Mouse (Mus musculus): ENCODE measurements around the gene 1110059E24Rik. TPM values are rescaled to one million over a fixed set of nuclear protein-coding genes. Genes with fewer than 3 reads are reported as not detected.
"Not testable (repeated sequence)": the region's sequence is repeated elsewhere in the genome, so short reads cannot be mapped to it uniquely, and the experiment has no call there.

The 1110059E24Rik gene
- polyA plus RNA-seq, 1 experiment from 2014 or later = 71.5 TPM

DNA sequence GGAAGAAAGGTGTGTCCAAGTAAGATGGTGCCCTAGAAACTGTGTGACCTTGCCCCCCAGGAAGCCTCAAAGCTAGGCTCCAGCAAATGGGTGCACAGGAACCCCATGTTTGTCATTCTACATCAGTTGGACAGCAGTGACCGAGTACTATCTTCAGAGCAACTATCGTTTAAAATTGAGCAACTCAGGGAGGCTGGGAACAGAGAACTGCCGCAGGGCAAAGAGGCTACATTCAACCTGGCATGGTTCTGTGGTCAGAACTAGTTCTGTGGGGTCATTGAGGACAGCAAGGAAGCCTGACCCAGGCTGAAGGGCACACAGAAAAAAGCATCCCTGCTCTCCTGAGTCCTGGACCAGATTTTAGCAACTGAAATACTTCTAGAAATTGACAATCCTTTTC lies 37.0 kb downstream of the 1110059E24Rik start:
- H3K36me3 ChIP-seq (replicated peaks) = no peaks in the 10 kb centered on the region; the same call in 1 of the 2 replicates
- no peak overlapping the region for H3K4me3 ChIP-seq
- H3K27me3 ChIP-seq (replicated peaks; ENCODE audit: low read depth, poor library complexity, severe bottlenecking) = no peaks in the 10 kb centered on the region
- no peak overlapping the region for H3K27ac ChIP-seq (replicated peaks)
- WGBS = 95% methylated on average over 3 of the region's 3 CpGs
- H3K4me1 ChIP-seq = no peaks in the 10 kb centered on the region
- DNase-seq (ENCODE audit: low spot score) = no peak
- H3K9me3 ChIP-seq = no peaks in the 10 kb centered on the region

DNA sequence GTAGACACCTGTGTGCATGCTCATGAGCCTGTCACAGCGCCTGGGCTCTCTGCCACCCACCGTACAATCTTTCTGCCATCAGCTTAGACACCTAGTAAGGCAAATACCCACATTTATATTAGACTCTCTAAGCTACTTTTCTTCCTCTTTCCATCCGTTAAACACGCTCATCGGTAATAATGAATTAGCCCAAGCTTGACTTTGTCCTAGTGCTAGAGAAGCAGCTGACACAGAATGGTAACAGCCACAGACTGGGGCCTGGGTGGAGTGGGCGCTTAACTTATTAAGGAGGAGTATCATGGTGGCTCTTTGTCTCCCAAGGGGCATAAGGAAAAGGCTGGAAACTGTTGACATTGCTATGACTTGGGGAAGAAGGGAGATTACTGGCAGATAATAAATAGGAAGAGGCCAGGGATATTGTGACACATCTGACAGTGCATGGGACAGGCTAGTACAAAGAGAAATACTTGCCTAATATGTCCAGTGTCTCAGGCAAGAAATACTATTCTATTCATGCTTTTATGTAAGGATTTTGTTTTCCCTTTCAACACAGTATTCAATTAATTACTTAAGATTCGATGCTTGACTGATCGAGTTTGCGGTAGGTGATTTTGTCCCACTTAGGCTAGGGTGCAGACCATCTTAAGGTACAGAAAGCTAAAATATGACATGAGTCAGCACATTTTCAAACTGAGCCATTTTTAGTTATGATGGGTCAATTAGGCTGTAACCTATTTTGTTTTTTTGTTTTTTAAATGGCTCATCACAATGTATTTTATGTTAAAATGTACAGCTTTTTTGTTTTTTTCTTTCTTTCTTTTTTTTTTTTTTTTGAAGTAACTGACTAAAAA lies 40.8 kb downstream of the 1110059E24Rik start:
- Histone ChIP-seq H3K27me3 (replicated peaks; ENCODE audit: low read depth, poor library complexity, severe bottlenecking) (no peaks in the 10 kb centered on the region), H3K9me3 (no peaks in the 10 kb centered on the region), H3K27ac (replicated peaks) (no peak overlapping the region), H3K4me1 (0 out of 2 replicates have a peak, but pooled peaks cover 3% of the 10 kb centered on the region), H3K4me3 (no peak overlapping the region), H3K36me3 (replicated peaks) (no peaks in the 10 kb centered on the region)
- DNase-seq (ENCODE audit: low spot score) = no peak
- WGBS = 86% methylated on average over 9 of the region's 9 CpGs

DNA sequence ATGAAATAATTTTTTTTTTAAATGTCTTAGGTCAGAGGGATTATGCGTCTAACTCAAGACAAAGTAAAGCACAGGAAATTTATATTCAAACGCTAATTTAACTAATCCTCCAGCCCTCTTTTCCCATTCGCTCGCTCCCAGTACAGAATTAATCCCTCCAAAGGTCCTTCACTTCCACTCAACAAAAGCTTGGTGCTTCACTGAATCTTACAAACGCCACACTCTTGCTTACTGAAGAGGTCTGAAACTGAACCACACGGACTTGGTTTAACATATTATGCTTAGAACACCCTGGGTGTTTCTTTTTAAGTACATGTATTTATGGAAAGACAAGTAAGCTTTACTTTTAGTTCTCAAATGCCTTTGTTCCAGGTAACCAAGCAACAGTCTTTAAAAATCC lies 41.5 kb downstream of the 1110059E24Rik start:
- no peaks in the 10 kb centered on the region for H3K9me3 ChIP-seq
- 47% methylated on average over 6 of the region's 6 CpGs for WGBS
- H3K4me3 ChIP-seq = no peak overlapping the region
- H3K27me3 ChIP-seq (replicated peaks; ENCODE audit: low read depth, poor library complexity, severe bottlenecking) = no peaks in the 10 kb centered on the region
- H3K27ac ChIP-seq (replicated peaks) = no peak overlapping the region
- no peaks in the 10 kb centered on the region for H3K36me3 ChIP-seq (replicated peaks)
- H3K4me1 ChIP-seq = 0 out of 2 replicates have a peak, but pooled peaks cover 3% of the 10 kb centered on the region
- no peak for DNase-seq (ENCODE audit: low spot score)

DNA sequence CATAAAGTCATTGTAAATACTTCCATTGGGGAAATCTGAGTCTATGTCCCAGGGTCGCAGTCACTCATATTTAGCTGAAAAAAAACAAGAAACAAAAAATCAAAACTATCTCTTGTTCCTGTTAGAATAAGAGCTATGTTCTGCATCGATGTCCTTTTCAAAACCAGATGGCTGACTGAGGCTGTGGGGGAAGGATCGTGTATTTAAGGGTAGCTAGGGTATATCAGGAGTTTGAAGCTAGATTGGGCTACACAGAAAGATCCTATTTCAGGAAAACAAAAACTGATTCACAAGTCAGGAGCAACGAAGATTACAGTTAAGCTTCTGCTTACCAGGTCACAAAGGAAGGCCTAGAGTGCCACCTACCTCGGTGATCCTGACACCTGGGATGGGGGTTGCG lies 42.5 kb downstream of the 1110059E24Rik start:
- no peak for DNase-seq (ENCODE audit: low spot score)
- H3K4me1 ChIP-seq = 0 out of 2 replicates have a peak, but pooled peaks cover 3% of the 10 kb centered on the region
- 76% methylated on average over 6 of the region's 6 CpGs for WGBS
- H3K27me3 ChIP-seq (replicated peaks; ENCODE audit: low read depth, poor library complexity, severe bottlenecking) = no peaks in the 10 kb centered on the region
- no peak overlapping the region for H3K27ac ChIP-seq (replicated peaks)
- H3K4me3 ChIP-seq = no peak overlapping the region
- no peaks in the 10 kb centered on the region for H3K36me3 ChIP-seq (replicated peaks)
- H3K9me3 ChIP-seq = no peaks in the 10 kb centered on the region

DNA sequence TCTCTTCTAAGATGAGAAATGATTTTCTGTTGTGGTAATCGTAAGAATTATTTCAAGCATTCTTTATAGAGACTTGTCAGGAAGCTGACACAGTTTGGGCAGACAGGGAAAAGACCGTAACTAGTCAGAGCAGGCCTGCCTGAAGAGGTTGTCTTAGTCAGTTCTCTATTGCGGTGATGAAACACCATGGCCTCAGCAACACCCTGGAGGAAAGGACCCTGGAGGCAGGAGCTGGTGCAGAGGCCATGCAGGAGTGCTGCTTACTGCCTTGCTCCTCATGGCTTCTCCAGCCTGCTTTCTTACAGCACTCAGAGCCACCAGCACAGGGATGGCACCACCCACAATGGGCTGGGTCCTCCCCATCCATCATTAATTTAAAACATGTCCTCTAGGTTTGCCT lies 47.5 kb downstream of the 1110059E24Rik start:
- Histone ChIP-seq H3K4me3 (no peak overlapping the region), H3K36me3 (replicated peaks) (0 out of 2 replicates have a peak, but pooled peaks cover 4% of the 10 kb centered on the region), H3K9me3 (0 out of 2 replicates have a peak, but pooled peaks cover 2% of the 10 kb centered on the region), H3K27ac (replicated peaks) (no peak overlapping the region), H3K27me3 (replicated peaks; ENCODE audit: low read depth, poor library complexity, severe bottlenecking) (no peaks in the 10 kb centered on the region), H3K4me1 (peaks cover 6% of the 10 kb centered on the region; the same call in 1 of the 2 replicates)
- 94% methylated on average over 3 of the region's 3 CpGs for WGBS
- no peak for DNase-seq (ENCODE audit: low spot score)

DNA sequence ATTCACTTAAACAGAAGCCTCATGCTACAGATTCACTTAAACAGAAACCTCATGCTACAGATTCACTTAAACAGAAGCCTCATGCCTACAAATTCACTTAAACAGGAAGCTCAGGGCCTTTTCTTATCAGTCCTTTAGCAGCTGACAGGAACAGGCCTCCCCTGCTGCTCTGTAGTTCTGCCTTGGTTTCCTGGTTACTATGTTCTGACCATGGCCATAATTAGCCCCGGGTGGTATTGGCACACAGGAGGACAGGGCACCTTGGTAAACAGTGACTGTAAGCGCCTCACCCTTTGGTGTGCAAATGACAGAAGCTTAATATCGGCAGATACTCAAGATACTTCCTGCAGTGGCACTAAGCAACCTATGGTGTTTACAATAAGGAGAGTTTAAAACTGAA lies 48.9 kb downstream of the 1110059E24Rik start:
- Histone ChIP-seq H3K27me3 (replicated peaks; ENCODE audit: low read depth, poor library complexity, severe bottlenecking) (no peaks in the 10 kb centered on the region), H3K27ac (replicated peaks) (no peak overlapping the region), H3K4me1 (peaks cover 13% of the 10 kb centered on the region), H3K36me3 (replicated peaks) (0 out of 2 replicates have a peak, but pooled peaks cover 4% of the 10 kb centered on the region), H3K9me3 (0 out of 2 replicates have a peak, but pooled peaks cover 2% of the 10 kb centered on the region), H3K4me3 (no peak overlapping the region)
- DNase-seq (ENCODE audit: low spot score) = no peak
- WGBS = 70% methylated on average over 3 of the region's 3 CpGs

DNA sequence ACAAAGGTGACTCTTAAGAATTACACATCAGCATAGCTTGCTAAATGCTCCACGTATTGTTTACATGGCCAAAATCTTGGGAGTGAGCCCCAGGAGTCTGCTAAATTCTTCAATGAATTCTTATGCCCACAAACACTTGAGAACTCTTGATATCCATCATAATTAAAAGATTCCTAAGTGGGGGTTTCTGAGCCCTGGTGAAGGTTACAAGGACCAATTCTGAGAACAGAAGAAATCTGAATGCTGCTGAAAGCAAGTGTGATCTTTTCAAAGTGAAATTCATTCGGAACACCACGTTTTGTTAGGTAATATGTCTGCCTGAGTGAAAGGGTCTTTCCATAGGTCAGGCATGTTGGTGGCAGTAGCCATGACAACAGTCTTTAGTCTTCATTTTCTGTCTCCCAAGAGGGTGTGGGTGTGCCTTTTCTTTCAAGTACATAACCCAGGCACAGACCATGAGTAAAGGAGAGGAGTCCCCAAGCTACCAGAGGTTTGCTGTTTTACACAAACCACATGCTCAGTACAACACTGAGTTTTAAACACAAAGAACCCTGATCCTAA lies 51.2 kb downstream of the 1110059E24Rik start:
- peak; percentile 28 for DNase-seq (ENCODE audit: low spot score)
- H3K27me3 ChIP-seq (replicated peaks; ENCODE audit: low read depth, poor library complexity, severe bottlenecking) = no peaks in the 10 kb centered on the region
- H3K4me1 ChIP-seq = peaks cover 13% of the 10 kb centered on the region
- H3K9me3 ChIP-seq = 0 out of 2 replicates have a peak, but pooled peaks cover 2% of the 10 kb centered on the region
- H3K4me3 ChIP-seq = no peak overlapping the region
- H3K27ac ChIP-seq (replicated peaks) = no peak overlapping the region
- WGBS = 60% methylated on average over 3 of the region's 3 CpGs
- H3K36me3 ChIP-seq (replicated peaks) = peaks cover 22% of the 10 kb centered on the region

DNA sequence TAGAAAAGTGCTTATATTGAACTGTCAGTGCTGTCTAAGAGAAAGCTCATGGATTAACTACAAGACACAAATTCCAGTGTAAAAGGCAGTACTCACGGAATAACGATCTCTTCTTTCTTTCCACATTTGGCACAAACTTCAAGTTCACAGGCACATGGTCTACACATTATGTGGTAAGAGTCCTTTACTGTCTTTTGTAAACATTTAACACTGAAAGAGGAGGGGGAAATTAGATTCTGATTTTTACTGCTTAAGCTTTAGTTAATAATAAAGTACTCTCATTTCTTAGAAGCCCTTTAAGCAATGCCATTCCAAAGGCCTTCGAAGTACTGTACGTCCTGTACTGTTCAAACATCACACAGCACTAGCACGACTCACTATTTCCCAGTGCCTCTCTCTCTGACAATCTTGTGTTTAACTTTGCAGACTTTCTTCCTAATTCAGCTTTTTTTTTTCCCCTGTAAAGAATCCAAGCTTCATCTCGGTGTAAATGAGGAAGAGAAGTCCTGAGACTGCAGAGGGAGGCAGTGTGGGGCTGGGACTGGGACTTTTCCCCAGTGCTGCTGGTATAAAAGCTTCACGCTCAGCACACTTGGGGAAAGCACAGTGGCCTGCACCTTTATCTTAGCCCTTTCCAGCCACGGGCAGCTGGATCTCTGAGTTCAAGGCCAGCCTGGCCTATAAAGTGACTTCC lies 54.0 kb downstream of the 1110059E24Rik start:
- H3K27ac ChIP-seq (replicated peaks) = 0 out of 2 replicates have a peak overlapping the region, but pooled peaks have one; percentile 14
- 85% methylated on average over 8 of the region's 8 CpGs for WGBS

DNA sequence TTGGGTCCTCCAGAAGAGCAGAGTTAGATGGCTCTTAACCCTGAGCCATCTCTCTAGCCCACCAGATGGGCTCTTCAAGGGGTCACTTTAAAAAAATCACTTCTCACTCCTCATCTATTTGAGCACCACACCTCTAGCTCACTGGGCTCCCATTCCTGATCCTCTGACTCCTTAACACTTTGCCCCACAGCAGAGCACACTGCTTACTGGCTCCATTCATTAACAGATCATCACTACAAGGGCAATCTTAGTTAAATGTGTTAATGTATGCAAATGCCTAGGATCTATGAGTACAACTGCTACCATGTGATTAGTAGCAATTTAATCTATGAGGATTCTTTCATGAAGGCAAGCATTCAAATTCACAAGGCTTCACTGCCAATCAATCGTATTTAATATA lies 58.1 kb downstream of the 1110059E24Rik start:
- no peak for DNase-seq (ENCODE audit: low spot score)
- Histone ChIP-seq H3K4me1 (peaks cover 7% of the 10 kb centered on the region), H3K36me3 (replicated peaks) (peaks cover 55% of the 10 kb centered on the region), H3K27ac (replicated peaks) (no peak overlapping the region), H3K9me3 (peaks cover 4% of the 10 kb centered on the region), H3K4me3 (no peak overlapping the region), H3K27me3 (replicated peaks; ENCODE audit: low read depth, poor library complexity, severe bottlenecking) (no peaks in the 10 kb centered on the region)
- WGBS = 91% methylated on average over 1 of the region's 1 CpGs

More for the DNA sequence above, 54.0 kb downstream of the 1110059E24Rik start:
- no peak for DNase-seq (ENCODE audit: low spot score)
- no peaks in the 10 kb centered on the region for H3K27me3 ChIP-seq (replicated peaks; ENCODE audit: low read depth, poor library complexity, severe bottlenecking)
- H3K36me3 ChIP-seq (replicated peaks) = peaks cover 42% of the 10 kb centered on the region
- peaks cover 13% of the 10 kb centered on the region for H3K4me1 ChIP-seq
- H3K4me3 ChIP-seq = no peak overlapping the region
- H3K9me3 ChIP-seq = peaks cover 4% of the 10 kb centered on the region

DNA sequence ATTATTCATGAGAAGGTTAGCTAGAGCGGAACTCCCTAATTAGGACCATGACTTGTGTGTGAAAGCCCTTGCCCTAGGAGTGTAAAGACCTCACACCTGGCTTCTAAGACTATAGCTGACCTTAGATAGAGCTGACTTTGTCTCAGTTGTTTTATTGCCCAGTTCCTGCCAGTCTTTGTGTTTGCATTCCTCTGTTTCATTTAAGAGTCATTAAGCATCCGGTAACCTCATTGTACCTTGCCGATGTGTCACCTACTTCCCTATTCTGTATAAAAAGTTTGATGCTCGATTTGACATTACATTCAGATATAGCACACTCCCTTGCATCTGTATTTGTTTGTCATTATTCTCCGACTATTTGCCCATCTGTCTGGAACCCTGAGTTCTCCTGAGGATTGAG lies 60.6 kb downstream of the 1110059E24Rik start:
- not testable (repeated sequence) for H3K9me3 ChIP-seq; H3K4me3 ChIP-seq; DNase-seq (ENCODE audit: low spot score); H3K4me1 ChIP-seq; H3K27me3 ChIP-seq (replicated peaks; ENCODE audit: low read depth, poor library complexity, severe bottlenecking); H3K27ac ChIP-seq (replicated peaks)
- peaks cover 44% of the 10 kb centered on the region for H3K36me3 ChIP-seq (replicated peaks)
- 91% methylated on average over 5 of the region's 5 CpGs for WGBS

DNA sequence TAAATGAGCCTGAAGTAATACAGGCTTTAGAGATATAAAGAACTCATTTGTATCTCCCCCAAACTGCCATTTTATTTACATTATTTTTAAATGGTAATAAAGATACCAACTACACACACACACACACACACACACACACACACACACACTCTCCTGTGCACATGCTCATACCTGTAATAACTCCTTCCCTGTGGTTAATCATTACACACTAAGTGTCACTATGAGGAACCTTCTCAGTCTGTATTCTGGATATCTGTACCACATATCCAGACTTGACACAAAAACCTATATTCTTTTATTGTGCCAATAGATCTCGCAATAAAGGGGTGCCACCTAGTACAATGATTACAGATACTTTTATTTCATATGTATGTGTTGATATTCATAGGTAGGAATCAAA lies 62.9 kb downstream of the 1110059E24Rik start:
- no peaks in the 10 kb centered on the region for H3K9me3 ChIP-seq
- H3K4me3 ChIP-seq = no peak overlapping the region
- H3K36me3 ChIP-seq (replicated peaks) = peaks cover 20% of the 10 kb centered on the region
- H3K27ac ChIP-seq (replicated peaks) = no peak overlapping the region
- DNase-seq (ENCODE audit: low spot score) = no peak
- 82% methylated on average over 1 of the region's 1 CpGs for WGBS
- no peaks in the 10 kb centered on the region for H3K4me1 ChIP-seq
- H3K27me3 ChIP-seq (replicated peaks; ENCODE audit: low read depth, poor library complexity, severe bottlenecking) = no peaks in the 10 kb centered on the region

DNA sequence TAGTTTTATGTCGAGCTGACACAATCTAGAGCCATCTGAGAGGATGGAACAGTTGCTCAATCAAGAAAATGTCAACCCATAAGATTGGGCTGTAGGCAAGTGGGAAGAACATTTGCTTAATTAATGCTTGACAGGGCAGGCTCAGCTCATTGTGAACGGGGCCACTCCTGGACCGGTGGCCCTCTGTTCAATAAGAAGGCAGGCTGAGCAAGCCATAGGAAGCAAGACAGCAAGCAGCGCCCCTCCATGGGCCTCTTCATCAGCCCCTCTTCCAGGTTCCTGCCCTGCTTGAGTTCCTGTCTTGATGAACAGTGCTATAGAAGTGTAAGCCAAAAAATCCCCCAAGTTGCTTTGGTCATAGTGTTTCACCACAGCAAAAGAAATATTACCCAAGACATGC lies 65.2 kb downstream of the 1110059E24Rik start:
- 74% methylated on average over 4 of the region's 4 CpGs for WGBS
- Histone ChIP-seq H3K9me3 (no peaks in the 10 kb centered on the region), H3K4me3 (no peak overlapping the region), H3K27ac (replicated peaks) (no peak overlapping the region), H3K27me3 (replicated peaks; ENCODE audit: low read depth, poor library complexity, severe bottlenecking) (no peaks in the 10 kb centered on the region), H3K36me3 (replicated peaks) (peaks cover 8% of the 10 kb centered on the region), H3K4me1 (no peaks in the 10 kb centered on the region)
- no peak for DNase-seq (ENCODE audit: low spot score)

Data from embryonic facial prominence, embryonic 10.5 days (tissue).